Mouse (Mus musculus): Measurements from ENCODE around the gene Nhlrc3. TPM values are rescaled to one million over a fixed set of nuclear protein-coding genes. Genes with fewer than 3 reads are reported as not detected.
A peak's percentile ranks its signal among the peaks of the same experiment; 100 is the strongest.

Nhlrc3 gene
- polyA plus RNA-seq, 1 experiment from 2014 or later: 6.2 TPM

- WGBS: 90% methylated on average over 6 of the region's 6 CpGs
Measured at GRCm38 (mm10) chr3:53454005-53454404, 9.1 kb downstream of the Nhlrc3 start.

GRCm38 (mm10) chr3:53453346-53453745 lies 9.8 kb downstream of the Nhlrc3 start:
- peaks cover 8% of the 10 kb centered on the region; the same call in 1 of the 2 replicates for H3K4me1 ChIP-seq
- H3K9me3 ChIP-seq: no peaks in the 10 kb centered on the region
- 77% methylated on average over 7 of the region's 7 CpGs for WGBS
- H3K9ac ChIP-seq: no peak overlapping the region
- no peak overlapping the region for H3K4me2 ChIP-seq
- no peak overlapping the region for H3K27ac ChIP-seq (replicated peaks)
- H3K36me3 ChIP-seq: peaks cover 93% of the 10 kb centered on the region
- no peak overlapping the region for H3K4me3 ChIP-seq
- no peak for ATAC-seq (ENCODE audit: extremely low read depth, insufficient number of reproducible peaks, low FRiP score, low TSS enrichment)
- no peaks in the 10 kb centered on the region for H3K27me3 ChIP-seq (replicated peaks)

More at GRCm38 (mm10) chr3:53454005-53454404, 9.1 kb downstream of the Nhlrc3 start:
- peaks cover 95% of the 10 kb centered on the region for H3K36me3 ChIP-seq
- H3K4me1 ChIP-seq: peaks cover 8% of the 10 kb centered on the region; the same call in 1 of the 2 replicates
- no peak overlapping the region for H3K4me3 ChIP-seq
- no peaks in the 10 kb centered on the region for H3K27me3 ChIP-seq (replicated peaks)
- H3K4me2 ChIP-seq: no peak overlapping the region
- ATAC-seq (ENCODE audit: extremely low read depth, insufficient number of reproducible peaks, low FRiP score, low TSS enrichment): no peak
- H3K27ac ChIP-seq (replicated peaks): no peak overlapping the region
- no peaks in the 10 kb centered on the region for H3K9me3 ChIP-seq
- H3K9ac ChIP-seq: no peak overlapping the region

- Histone ChIP-seq H3K9ac (no peak overlapping the region), H3K4me1 (peaks cover 12% of the 10 kb centered on the region; the same call in 1 of the 2 replicates), H3K27ac (replicated peaks) (no peak overlapping the region), H3K36me3 (peaks cover 86% of the 10 kb centered on the region), H3K4me3 (no peak overlapping the region), H3K9me3 (no peaks in the 10 kb centered on the region), H3K27me3 (replicated peaks) (no peaks in the 10 kb centered on the region), H3K4me2 (no peak overlapping the region)
- WGBS: 89% methylated on average over 10 of the region's 10 CpGs
- no peak for ATAC-seq (ENCODE audit: extremely low read depth, insufficient number of reproducible peaks, low FRiP score, low TSS enrichment)
Measured at GRCm38 (mm10) chr3:53452351-53452750, 10.8 kb downstream of the Nhlrc3 start.

GRCm38 (mm10) chr3:53450666-53451065 lies 12.5 kb downstream of the Nhlrc3 start:
- Histone ChIP-seq H3K9me3 (no peaks in the 10 kb centered on the region), H3K4me3 (no peak overlapping the region), H3K4me1 (peaks cover 12% of the 10 kb centered on the region; the same call in 1 of the 2 replicates), H3K36me3 (peaks cover 75% of the 10 kb centered on the region), H3K4me2 (no peak overlapping the region), H3K9ac (no peak overlapping the region), H3K27me3 (replicated peaks) (no peaks in the 10 kb centered on the region), H3K27ac (replicated peaks) (no peak overlapping the region)
- ATAC-seq (ENCODE audit: extremely low read depth, insufficient number of reproducible peaks, low FRiP score, low TSS enrichment): no peak
- 92% methylated on average over 11 of the region's 11 CpGs for WGBS

- 21% methylated on average over 2 of the region's 2 CpGs for WGBS
- Histone ChIP-seq H3K27me3 (replicated peaks) (no peaks in the 10 kb centered on the region), H3K36me3 (peaks cover 51% of the 10 kb centered on the region), H3K4me2 (no peak overlapping the region), H3K4me1 (peaks cover 12% of the 10 kb centered on the region; the same call in 1 of the 2 replicates), H3K27ac (replicated peaks) (0 out of 2 replicates have a peak overlapping the region, but pooled peaks have one; percentile 3), H3K9ac (no peak overlapping the region), H3K9me3 (no peaks in the 10 kb centered on the region), H3K4me3 (no peak overlapping the region)
- no peak for ATAC-seq (ENCODE audit: extremely low read depth, insufficient number of reproducible peaks, low FRiP score, low TSS enrichment)
Measured at GRCm38 (mm10) chr3:53448208-53448607, 14.9 kb downstream of the Nhlrc3 start.

- peaks cover 12% of the 10 kb centered on the region; the same call in 1 of the 2 replicates for H3K4me1 ChIP-seq
- 88% methylated on average over 3 of the region's 3 CpGs for WGBS
- ATAC-seq (ENCODE audit: extremely low read depth, insufficient number of reproducible peaks, low FRiP score, low TSS enrichment): no peak
Measured at GRCm38 (mm10) chr3:53446801-53447200, 16.3 kb downstream of the Nhlrc3 start.

GRCm38 (mm10) chr3:53445540-53445939 lies 17.6 kb downstream of the Nhlrc3 start:
- no peak overlapping the region for H3K9ac ChIP-seq
- WGBS: 85% methylated on average over 5 of the region's 5 CpGs
- peaks cover 7% of the 10 kb centered on the region; the same call in 1 of the 2 replicates for H3K4me1 ChIP-seq
- no peak overlapping the region for H3K4me2 ChIP-seq
- peaks cover 24% of the 10 kb centered on the region for H3K36me3 ChIP-seq
- ATAC-seq (ENCODE audit: extremely low read depth, insufficient number of reproducible peaks, low FRiP score, low TSS enrichment): no peak
- H3K27ac ChIP-seq (replicated peaks): no peak overlapping the region
- no peaks in the 10 kb centered on the region for H3K9me3 ChIP-seq
- H3K4me3 ChIP-seq: no peak overlapping the region
- no peaks in the 10 kb centered on the region for H3K27me3 ChIP-seq (replicated peaks)

More at GRCm38 (mm10) chr3:53446801-53447200, 16.3 kb downstream of the Nhlrc3 start:
- H3K4me2 ChIP-seq: no peak overlapping the region
- H3K9ac ChIP-seq: no peak overlapping the region
- no peak overlapping the region for H3K27ac ChIP-seq (replicated peaks)
- no peaks in the 10 kb centered on the region for H3K27me3 ChIP-seq (replicated peaks)
- H3K36me3 ChIP-seq: peaks cover 37% of the 10 kb centered on the region
- H3K4me3 ChIP-seq: no peak overlapping the region
- H3K9me3 ChIP-seq: no peaks in the 10 kb centered on the region

- no peaks in the 10 kb centered on the region for H3K27me3 ChIP-seq (replicated peaks)
- WGBS: 61% methylated on average over 5 of the region's 5 CpGs
- no peak for ATAC-seq (ENCODE audit: extremely low read depth, insufficient number of reproducible peaks, low FRiP score, low TSS enrichment)
Measured at GRCm38 (mm10) chr3:53436550-53436949, 26.6 kb downstream of the Nhlrc3 start.

GRCm38 (mm10) chr3:53434610-53435009 lies 28.5 kb downstream of the Nhlrc3 start:
- WGBS: 80% methylated on average over 3 of the region's 3 CpGs
- no peaks in the 10 kb centered on the region for H3K36me3 ChIP-seq
- H3K4me1 ChIP-seq: no peaks in the 10 kb centered on the region
- no peaks in the 10 kb centered on the region for H3K27me3 ChIP-seq (replicated peaks)
- H3K27ac ChIP-seq (replicated peaks): no peak overlapping the region
- H3K4me3 ChIP-seq: no peak overlapping the region
- H3K4me2 ChIP-seq: no peak overlapping the region
- H3K9me3 ChIP-seq: no peaks in the 10 kb centered on the region
- no peak for ATAC-seq (ENCODE audit: extremely low read depth, insufficient number of reproducible peaks, low FRiP score, low TSS enrichment)
- H3K9ac ChIP-seq: no peak overlapping the region

More at GRCm38 (mm10) chr3:53436550-53436949, 26.6 kb downstream of the Nhlrc3 start:
- H3K4me3 ChIP-seq: no peak overlapping the region
- no peaks in the 10 kb centered on the region for H3K9me3 ChIP-seq
- no peak overlapping the region for H3K4me2 ChIP-seq
- no peaks in the 10 kb centered on the region for H3K4me1 ChIP-seq
- H3K9ac ChIP-seq: no peak overlapping the region
- no peaks in the 10 kb centered on the region for H3K36me3 ChIP-seq
- H3K27ac ChIP-seq (replicated peaks): no peak overlapping the region

- 44% methylated on average over 4 of the region's 4 CpGs for WGBS
Measured at GRCm38 (mm10) chr3:53423576-53423975, 39.6 kb downstream of the Nhlrc3 start.

GRCm38 (mm10) chr3:53422691-53423090 lies 40.4 kb downstream of the Nhlrc3 start:
- Histone ChIP-seq H3K4me3 (no peak overlapping the region), H3K36me3 (no peaks in the 10 kb centered on the region), H3K27ac (replicated peaks) (no peak overlapping the region), H3K9ac (no peak overlapping the region), H3K4me2 (no peak overlapping the region), H3K4me1 (peaks cover 14% of the 10 kb centered on the region), H3K27me3 (replicated peaks) (no peaks in the 10 kb centered on the region), H3K9me3 (no peaks in the 10 kb centered on the region)
- 37% methylated on average over 1 of the region's 1 CpGs for WGBS
- no peak for ATAC-seq (ENCODE audit: extremely low read depth, insufficient number of reproducible peaks, low FRiP score, low TSS enrichment)

More at GRCm38 (mm10) chr3:53423576-53423975, 39.6 kb downstream of the Nhlrc3 start:
- Histone ChIP-seq H3K27me3 (replicated peaks) (no peaks in the 10 kb centered on the region), H3K36me3 (no peaks in the 10 kb centered on the region), H3K4me3 (no peak overlapping the region), H3K27ac (replicated peaks) (no peak overlapping the region), H3K9ac (no peak overlapping the region), H3K4me2 (no peak overlapping the region), H3K4me1 (peaks cover 14% of the 10 kb centered on the region), H3K9me3 (no peaks in the 10 kb centered on the region)
- no peak for ATAC-seq (ENCODE audit: extremely low read depth, insufficient number of reproducible peaks, low FRiP score, low TSS enrichment)

- no peaks in the 10 kb centered on the region for H3K27me3 ChIP-seq (replicated peaks)
- WGBS: 80% methylated on average over 12 of the region's 12 CpGs
- ATAC-seq (ENCODE audit: extremely low read depth, insufficient number of reproducible peaks, low FRiP score, low TSS enrichment): no peak
- no peak overlapping the region for H3K27ac ChIP-seq (replicated peaks)
- H3K4me2 ChIP-seq: no peak overlapping the region
- H3K9ac ChIP-seq: no peak overlapping the region
- H3K4me1 ChIP-seq: peaks cover 14% of the 10 kb centered on the region
- H3K9me3 ChIP-seq: no peaks in the 10 kb centered on the region
- no peaks in the 10 kb centered on the region for H3K36me3 ChIP-seq
- H3K4me3 ChIP-seq: no peak overlapping the region
Measured at GRCm38 (mm10) chr3:53421656-53422055, 41.5 kb downstream of the Nhlrc3 start.
